Mouse (Mus musculus): Measurements from ENCODE around the gene Asb6. TPM values are rescaled to one million over a fixed set of nuclear protein-coding genes. Genes with fewer than 3 reads are reported as not detected.

Asb6 gene
- polyA plus RNA-seq, 1 experiment, result 45.1 TPM

GRCm38 (mm10) chr2:30836238-30836990 is 6.3 kb upstream of the Asb6 start:
- no peak for DNase-seq (ENCODE audit: extremely low spot score in 1 of 2, low spot score in 1 of 2)

- DNase-seq (ENCODE audit: extremely low spot score in 1 of 2, low spot score in 1 of 2), result no peak
Observed at GRCm38 (mm10) chr2:30834373-30835022, 4.4 kb upstream of the Asb6 start, which contains the start of gene Prrx2. Gene Prrx2 (plus strand): TSS chr2:30834972.

GRCm38 (mm10) chr2:30833644-30834043 is 3.5 kb upstream of the Asb6 start:
- no peak for DNase-seq (ENCODE audit: extremely low spot score in 1 of 2, low spot score in 1 of 2)

GRCm38 (mm10) chr2:30829315-30829714 is 818 bp downstream of the Asb6 start:
- no peak for DNase-seq (ENCODE audit: extremely low spot score in 1 of 2, low spot score in 1 of 2)

- DNase-seq (ENCODE audit: extremely low spot score in 1 of 2, low spot score in 1 of 2), result peak; percentile 79 to 98
Observed at GRCm38 (mm10) chr2:30827749-30828475, 2.2 kb downstream of the Asb6 start.

- DNase-seq (ENCODE audit: extremely low spot score in 1 of 2, low spot score in 1 of 2), result peak in 1 of 2 experiments; percentile 68
Observed at GRCm38 (mm10) chr2:30826825-30827748, 3.0 kb downstream of the Asb6 start.

- no peak for DNase-seq (ENCODE audit: extremely low spot score in 1 of 2, low spot score in 1 of 2)
Observed at GRCm38 (mm10) chr2:30823385-30824153, 6.6 kb downstream of the Asb6 start.

GRCm38 (mm10) chr2:30822460-30822859 is 7.7 kb downstream of the Asb6 start:
- no peak for DNase-seq (ENCODE audit: extremely low spot score in 1 of 2, low spot score in 1 of 2)

- DNase-seq (ENCODE audit: extremely low spot score in 1 of 2, low spot score in 1 of 2), result no peak
Observed at GRCm38 (mm10) chr2:30821073-30821472, 9.1 kb downstream of the Asb6 start.

GRCm38 (mm10) chr2:30819873-30820272 is 10.3 kb downstream of the Asb6 start:
- DNase-seq (ENCODE audit: extremely low spot score in 1 of 2, low spot score in 1 of 2), result no peak

- DNase-seq (ENCODE audit: extremely low spot score in 1 of 2, low spot score in 1 of 2), result no peak
Observed at GRCm38 (mm10) chr2:30816383-30816782, 13.8 kb downstream of the Asb6 start.

- DNase-seq (ENCODE audit: extremely low spot score in 1 of 2, low spot score in 1 of 2), result no peak
Observed at GRCm38 (mm10) chr2:30810573-30810972, 19.6 kb downstream of the Asb6 start.

- DNase-seq (ENCODE audit: extremely low spot score in 1 of 2, low spot score in 1 of 2), result no peak
Observed at GRCm38 (mm10) chr2:30809503-30809902, 20.6 kb downstream of the Asb6 start.

GRCm38 (mm10) chr2:30808296-30808655 is 21.9 kb downstream of the Asb6 start:
- no peak for DNase-seq (ENCODE audit: extremely low spot score in 1 of 2, low spot score in 1 of 2)

- peak; percentile 99 for DNase-seq (ENCODE audit: extremely low spot score in 1 of 2, low spot score in 1 of 2)
Observed at GRCm38 (mm10) chr2:30807648-30808295, 22.4 kb downstream of the Asb6 start, which contains the start of gene Ntmt1. Gene Ntmt1 (plus strand): TSS chr2:30807826.

- DNase-seq (ENCODE audit: extremely low spot score in 1 of 2, low spot score in 1 of 2), result no peak
Observed at GRCm38 (mm10) chr2:30807147-30807647, 22.9 kb downstream of the Asb6 start.

GRCm38 (mm10) chr2:30805983-30806382 is 24.1 kb downstream of the Asb6 start:
- DNase-seq (ENCODE audit: extremely low spot score in 1 of 2, low spot score in 1 of 2), result no peak

- no peak for DNase-seq (ENCODE audit: extremely low spot score in 1 of 2, low spot score in 1 of 2)
Observed at GRCm38 (mm10) chr2:30803604-30804003, 26.5 kb downstream of the Asb6 start, which contains the start of gene 1700001O22Rik. Gene 1700001O22Rik (minus strand): TSS chr2:30803661.
